Mouse (Mus musculus): ENCODE measurements around the gene Camsap2. TPM values are rescaled to one million over a fixed set of nuclear protein-coding genes. Genes with fewer than 3 reads are reported as not detected.
A peak's percentile ranks its signal among the peaks of the same experiment; 100 is the strongest.

The Camsap2 gene
- total RNA-seq, 2 experiments from 2014 or later, result 32.5 to 33.9 TPM

DNA sequence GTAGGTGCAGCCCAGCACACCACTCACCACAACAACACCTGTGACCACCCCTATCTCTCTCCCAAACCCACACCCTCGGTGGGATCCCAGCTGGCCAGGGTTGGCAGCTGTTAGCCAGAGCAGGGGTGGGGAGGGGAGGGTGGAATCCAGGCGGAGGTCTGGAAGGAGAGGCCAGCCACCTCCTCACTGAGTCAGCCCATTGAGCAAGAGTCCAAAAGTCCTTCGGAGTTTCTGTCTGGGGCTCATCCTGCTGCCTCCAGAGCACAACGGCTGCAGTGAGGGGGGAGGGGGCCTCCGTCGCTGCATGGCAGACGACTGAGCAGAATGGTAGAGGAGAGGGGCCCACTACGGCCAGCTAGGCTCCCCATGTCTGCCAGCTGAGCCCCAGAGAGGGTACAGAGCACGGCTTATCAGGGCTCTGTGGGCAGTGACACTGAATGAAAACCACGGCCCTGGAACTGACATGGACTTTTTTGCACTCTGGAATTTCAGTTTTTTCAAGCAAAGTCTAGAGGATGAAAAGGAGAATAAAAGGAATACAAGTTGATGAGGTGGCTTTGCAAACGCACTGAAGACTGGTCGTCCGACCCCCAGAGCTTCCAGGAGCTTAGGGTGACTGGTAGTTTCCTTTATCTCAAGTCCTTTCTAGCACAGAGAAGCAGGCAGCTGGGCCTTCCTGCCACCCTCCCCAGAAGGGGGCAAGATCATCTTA is 117.4 kb downstream of the Camsap2 start:
- DNase-seq, result peak in 1 of 2 experiments; percentile 19
- intact Hi-C loops (cut with DNase I), result no loop called here

GRCm38 (mm10) chr1:136227870-136228269 is 118.0 kb downstream of the Camsap2 start:
- DNase-seq, result peak; percentile 10 to 22
- intact Hi-C loops (cut with DNase I), result no loop called here

GRCm38 (mm10) chr1:136226626-136227025 is 119.3 kb downstream of the Camsap2 start:
- no peak for DNase-seq
- intact Hi-C loops (cut with DNase I), result no loop called here

GRCm38 (mm10) chr1:136225846-136226245 is 120.1 kb downstream of the Camsap2 start:
- intact Hi-C loops (cut with DNase I), result no loop called here

DNA sequence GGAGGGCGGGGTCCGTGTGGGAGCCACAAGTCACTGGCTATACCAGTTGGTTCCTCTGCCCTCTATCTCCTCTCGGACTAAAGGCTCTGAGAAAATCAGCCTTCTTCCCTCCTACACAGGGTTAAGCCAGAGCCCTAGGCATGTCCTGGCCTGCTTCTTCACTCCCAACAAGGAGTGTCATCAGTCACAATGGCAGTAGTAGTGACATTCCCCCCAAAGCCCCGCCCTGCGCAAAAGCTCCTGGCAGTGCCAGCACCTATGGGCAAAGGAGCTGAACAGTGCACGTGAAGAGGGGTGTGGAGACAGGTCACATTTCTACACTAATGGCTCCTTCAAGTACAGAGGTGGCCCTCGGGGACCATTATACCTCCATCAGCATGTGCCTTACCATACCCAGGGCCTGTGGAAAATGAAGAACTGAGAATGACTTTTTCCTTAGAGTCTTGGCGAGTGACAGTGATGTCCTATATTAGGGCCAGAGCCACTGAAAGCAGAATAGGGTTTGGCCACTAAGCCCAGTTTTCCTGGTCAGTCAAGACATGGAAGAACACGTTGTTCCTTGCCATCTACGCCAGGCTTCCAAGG is 122.1 kb downstream of the Camsap2 start:
- intact Hi-C loops (cut with DNase I), result no loop called here
- DNase-seq, result no peak

More at GRCm38 (mm10) chr1:136225846-136226245, 120.1 kb downstream of the Camsap2 start:
- no peak for DNase-seq

DNA sequence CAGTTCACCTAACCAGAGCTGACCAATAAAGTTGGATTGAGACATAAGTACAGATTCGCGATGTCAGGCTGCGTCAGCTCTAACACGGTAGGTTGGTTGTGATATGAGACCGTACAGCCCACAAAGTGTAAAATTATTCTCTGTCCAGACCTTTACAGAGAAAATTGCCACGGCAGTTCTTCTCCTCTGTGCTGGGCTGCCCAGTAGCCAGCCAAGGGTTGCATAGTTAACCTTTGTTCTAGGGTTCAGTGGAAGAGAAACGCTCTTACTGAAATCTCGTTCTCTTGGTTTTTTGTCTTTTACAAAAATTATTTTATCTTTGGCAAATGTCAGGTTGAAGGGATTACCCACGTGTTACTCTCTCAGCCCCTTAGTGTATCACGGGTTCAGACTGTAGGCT is 123.5 kb downstream of the Camsap2 start:
- no peak for DNase-seq
- intact Hi-C loops (cut with DNase I), result no loop called here

DNA sequence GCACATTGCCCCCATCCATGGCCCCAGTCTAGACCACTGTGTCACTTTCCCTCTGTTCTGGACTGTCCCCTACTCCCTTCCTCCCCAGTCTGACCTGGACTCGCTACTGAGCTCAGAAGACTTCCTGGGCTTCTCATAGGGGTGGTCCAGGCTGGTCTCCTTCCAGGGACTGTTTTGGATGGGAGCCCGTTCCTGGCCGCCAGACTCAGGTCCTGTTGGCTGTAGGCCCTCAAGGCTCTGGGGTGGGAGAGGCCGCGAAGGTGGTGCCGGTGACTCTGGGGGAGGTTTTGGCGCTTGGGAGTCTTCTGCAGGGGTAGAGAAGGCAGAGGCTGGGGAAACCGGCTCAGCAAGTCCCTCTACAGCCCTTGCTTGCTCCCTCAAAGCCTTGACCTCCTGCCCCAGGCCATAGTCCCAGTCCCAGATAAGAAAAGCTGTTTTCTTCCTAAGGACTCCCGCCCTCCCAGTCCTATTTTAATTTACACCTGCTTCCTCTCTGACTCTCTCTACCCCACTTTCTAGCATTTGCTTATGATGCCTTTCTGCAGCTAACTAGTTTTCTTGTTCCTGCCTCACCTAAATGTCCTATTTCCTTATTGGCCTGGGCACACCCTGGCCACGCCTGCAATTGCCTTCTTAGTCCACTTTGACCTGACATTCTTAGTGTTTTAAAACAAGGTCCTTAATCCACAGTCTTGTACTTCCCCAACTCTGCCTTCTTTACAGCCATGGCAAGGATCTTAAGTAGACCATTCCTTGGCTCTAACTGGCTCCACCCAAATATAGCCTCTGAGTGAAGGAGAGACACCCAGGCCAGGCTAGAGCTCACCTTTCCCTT is 125.7 kb downstream of the Camsap2 start:
- no peak for DNase-seq
- intact Hi-C loops (cut with DNase I), result no loop called here

Other genes with a start within 250 kb of the Camsap2 start
- 1 to 10 TPM; 1.3 to 1.6 TPM for gene Kif21b, start 214.7 kb downstream of the Camsap2 start, total RNA-seq (2021)
- not detected for gene Mroh3, start 133.3 kb downstream of the Camsap2 start, total RNA-seq (2021)
- under 1 TPM in 1 of 2 experiments, not detected in 1; 0.14 TPM for gene Inava, start 111.8 kb downstream of the Camsap2 start, total RNA-seq (2021)
- not detected for gene Gpr25, start 85.2 kb downstream of the Camsap2 start, total RNA-seq (2021)
- gene Ddx59, start 69.2 kb upstream of the Camsap2 start, total RNA-seq (2021), result 10 to 100 TPM in 1 of 2 experiments, 1 to 10 TPM in 1; 9.5 to 10.1 TPM
- 1 to 10 TPM; 1.9 to 2.8 TPM for gene Kif14, start 120.2 kb upstream of the Camsap2 start, total RNA-seq (2021)